Comparison of ENCODE assay signal across 9 mouse cellular contexts in genomic region chr7:65011133-65011532, GRCm38 (mm10).
DNase-seq lines count a peak whose midpoint lies in the region; ATAC-seq and TF ChIP-seq lines count a peak whose summit lies in the region.
"Had no signal": no experiment of that assay in that cellular context is flagged by ENCODE, and none has a peak within 500 bp of the region (broad histone marks: within the 10 kb centered on the region; RNA-seq: fewer than 3 reads in every experiment).

No protein-coding gene starts in this region.

- no peak overlapping the region for H3K9ac ChIP-seq in kidney, embryonic 16.5 days (replicated peaks; ENCODE audit: low read length)
- H3K9ac ChIP-seq in heart, postnatal 0 days (replicated peaks; ENCODE audit: low read depth, low read length) = no peak overlapping the region
- H3K9ac ChIP-seq: liver, embryonic 13.5 days had no signal

- no peak for TF ChIP-seq EP300 in heart, postnatal 0 days (IDR thresholded peaks at IDR 0.05; ENCODE audit: low read depth)

- no peaks in the 10 kb centered on the region for H3K27me3 ChIP-seq in kidney, embryonic 16.5 days (ENCODE audit: insufficient read depth, low read length)
- no peaks in the 10 kb centered on the region for H3K27me3 ChIP-seq in kidney, adult 2 months (replicated peaks; ENCODE audit: control insufficient read depth, insufficient read depth, low read length)
- no peaks in the 10 kb centered on the region for H3K27me3 ChIP-seq in heart, postnatal 0 days (ENCODE audit: control insufficient read depth, insufficient read depth, low read length)
- H3K27me3 ChIP-seq: liver, embryonic 13.5 days had no signal

- H3K27ac ChIP-seq in kidney, embryonic 16.5 days (ENCODE audit: low read length) = no peak overlapping the region
- no peak overlapping the region for H3K27ac ChIP-seq in kidney, adult 2 months (ENCODE audit: insufficient read depth, low read depth, low read length)
- no peak overlapping the region for H3K27ac ChIP-seq in heart, postnatal 0 days (ENCODE audit: low read depth)
- H3K27ac ChIP-seq: liver, embryonic 13.5 days had no signal

- DNase-seq in kidney, adult 2 months = no peak
- peak; percentile 22 for DNase-seq in embryo, embryonic 11.5 days (ENCODE audit: low read depth, low spot score)
- peak; percentile 36 for DNase-seq in heart, postnatal 0 days (ENCODE audit: low spot score)
- peak; percentile 6 for DNase-seq in naive thymus-derived CD4-positive, alpha-beta T cell, adult 2 months (ENCODE audit: low read depth)
- DNase-seq in layer of hippocampus, postnatal 36 days = no peak
- DNase-seq: cerebellum, adult 11 months; liver, embryonic 13.5 days had no signal

- no peak overlapping the region for H3K4me2 ChIP-seq in kidney, embryonic 16.5 days (replicated peaks; ENCODE audit: low read depth, low read length)
- H3K4me2 ChIP-seq in heart, postnatal 0 days (ENCODE audit: low read depth, low read length) = no peak overlapping the region
- H3K4me2 ChIP-seq: liver, embryonic 13.5 days had no signal

- no peak overlapping the region for H3K4me3 ChIP-seq in kidney, embryonic 16.5 days (ENCODE audit: low read length)
- H3K4me3 ChIP-seq in kidney, adult 2 months (ENCODE audit: insufficient read depth, low read depth, low read length) = no peak overlapping the region
- no peak overlapping the region for H3K4me3 ChIP-seq in heart, postnatal 0 days (ENCODE audit: low read depth, low read length)
- H3K4me3 ChIP-seq: liver, embryonic 13.5 days had no signal

- no peak for TF ChIP-seq CTCF in kidney, adult 2 months (conservative IDR thresholded peaks at IDR 0.05; ENCODE audit: insufficient read depth, insufficient read length, low read depth, low read length)
- no peak for TF ChIP-seq CTCF in heart, postnatal 0 days (IDR thresholded peaks at IDR 0.05; ENCODE audit: low read depth)

- TF ChIP-seq POLR2A in kidney, adult 2 months (IDR thresholded peaks at IDR 0.05; ENCODE audit: low read depth, low read length) = no peak

- ATAC-seq in kidney, embryonic 16.5 days (ENCODE audit: low FRiP score, low TSS enrichment) = peak; percentile 65; the same call in 1 of the 2 replicates
- ATAC-seq in heart, postnatal 0 days (ENCODE audit: insufficient read depth, low read depth) = 0 out of 2 replicates have a peak, but pooled peaks have one; percentile 20
- ATAC-seq in frontal cortex, adult (ENCODE audit: low TSS enrichment) = no peak

- 38% methylated on average over 6 of the region's 6 CpGs for WGBS in kidney, embryonic 16.5 days
- 28% methylated on average over 6 of the region's 6 CpGs for WGBS in kidney, adult 2 months
- 32% methylated on average over 6 of the region's 6 CpGs for WGBS in heart, postnatal 0 days

- H3K9me3 ChIP-seq in kidney, embryonic 16.5 days (ENCODE audit: low read length) = no peaks in the 10 kb centered on the region
- no peaks in the 10 kb centered on the region for H3K9me3 ChIP-seq in heart, postnatal 0 days (replicated peaks; ENCODE audit: control insufficient read depth, low read length)
- H3K9me3 ChIP-seq: liver, embryonic 13.5 days had no signal

- H3K36me3 ChIP-seq in kidney, embryonic 16.5 days (ENCODE audit: insufficient read depth, low read length) = no peaks in the 10 kb centered on the region
- H3K36me3 ChIP-seq in kidney, adult 2 months (ENCODE audit: control insufficient read depth, insufficient read depth, low read length) = no peaks in the 10 kb centered on the region
- H3K36me3 ChIP-seq in heart, postnatal 0 days (replicated peaks; ENCODE audit: control insufficient read depth, insufficient read depth, low read length) = no peaks in the 10 kb centered on the region
- H3K36me3 ChIP-seq: liver, embryonic 13.5 days had no signal

- H3K4me1 ChIP-seq in kidney, embryonic 16.5 days (ENCODE audit: insufficient read depth, low read length) = peaks cover 5% of the 10 kb centered on the region; the same call in 1 of the 2 replicates
- no peaks in the 10 kb centered on the region for H3K4me1 ChIP-seq in kidney, adult 2 months (ENCODE audit: control insufficient read depth, insufficient read depth, low read length)
- H3K4me1 ChIP-seq in heart, postnatal 0 days (ENCODE audit: control insufficient read depth, insufficient read depth) = no peaks in the 10 kb centered on the region
- H3K4me1 ChIP-seq: liver, embryonic 13.5 days had no signal

Comparison
In these comparisons a context has a peak if more than half of its experiments do, and no peak if none do; other contexts are left out.
1. DNase-seq: peak in embryo, embryonic 11.5 days (single experiment), heart, postnatal 0 days (single experiment) and naive thymus-derived CD4-positive, alpha-beta T cell, adult 2 months (single experiment); none in kidney, adult 2 months (single experiment) and layer of hippocampus, postnatal 36 days (0 of 2).